In genomic region chr11:114877145-114877544, GRCm38 (mm10) we compare ENCODE assay signal across 9 mouse cellular contexts. TPM values are rescaled to one million over a fixed set of nuclear protein-coding genes. Genes with fewer than 3 reads are reported as not detected.
A peak's percentile ranks its signal among the peaks of the same experiment; 100 is the strongest.
DNase-seq lines count a peak whose midpoint lies in the region; ATAC-seq and TF ChIP-seq lines count a peak whose summit lies in the region.
"Had no signal": no experiment of that assay in that cellular context is flagged by ENCODE, and none has a peak within 500 bp of the region (broad histone marks: within the 10 kb centered on the region; RNA-seq: fewer than 3 reads in every experiment).

No protein-coding gene starts in this region.

- TF ChIP-seq EP300 in heart, adult 2 months (IDR thresholded peaks at IDR 0.05; ENCODE audit: insufficient read depth, low read depth, low read length) = no peak

- ATAC-seq in heart, embryonic 12.5 days (ENCODE audit: insufficient number of reproducible peaks, low FRiP score) = no peak

- peaks cover 3% of the 10 kb centered on the region for H3K4me1 ChIP-seq in heart, adult 2 months (ENCODE audit: control insufficient read depth, insufficient read depth, low read length)
- peaks cover 30% of the 10 kb centered on the region for H3K4me1 ChIP-seq in heart, embryonic 12.5 days (replicated peaks)

- H3K9ac ChIP-seq in heart, adult 2 months (ENCODE audit: low read depth, low read length) = no peak overlapping the region
- no peak overlapping the region for H3K9ac ChIP-seq in heart, embryonic 12.5 days

- H3K4me2 ChIP-seq in heart, embryonic 12.5 days = no peak overlapping the region

- H3K9me3 ChIP-seq in heart, embryonic 12.5 days (replicated peaks) = no peaks in the 10 kb centered on the region

- H3K27ac ChIP-seq in heart, adult 2 months = no peak overlapping the region; the same call in 1 of the 2 replicates
- no peak overlapping the region for H3K27ac ChIP-seq in heart, embryonic 12.5 days (ENCODE audit: poor library complexity, severe bottlenecking)
- H3K27ac ChIP-seq in gastrocnemius, adult 2 months = peak overlapping the region; percentile 54; the same call in 1 of the 2 replicates

- peak; percentile 75 for TF ChIP-seq CTCF in heart, adult 2 months (IDR thresholded peaks at IDR 0.05)
- peak; percentile 26 for TF ChIP-seq CTCF in C2C12 (IDR thresholded peaks at IDR 0.05; ENCODE audit: control insufficient read depth, insufficient read depth, insufficient read length)
- peak; percentile 74 for TF ChIP-seq CTCF in gastrocnemius, adult 2 months (IDR thresholded peaks at IDR 0.05)

- no peak overlapping the region for H3K4me3 ChIP-seq in heart, adult 2 months
- H3K4me3 ChIP-seq in heart, embryonic 12.5 days = no peak overlapping the region
- H3K4me3 ChIP-seq in C2C12 (ENCODE audit: insufficient read depth, poor library complexity, severe bottlenecking) = no peak overlapping the region
- H3K4me3 ChIP-seq in gastrocnemius, adult 2 months = no peak overlapping the region

- no peaks in the 10 kb centered on the region for H3K36me3 ChIP-seq in heart, adult 2 months (ENCODE audit: control insufficient read depth, insufficient read depth, low read length)
- no peaks in the 10 kb centered on the region for H3K36me3 ChIP-seq in heart, embryonic 12.5 days
- H3K36me3 ChIP-seq in C2C12 (ENCODE audit: control insufficient read depth, insufficient read depth) = no peaks in the 10 kb centered on the region

- intact Hi-C loops in heart, adult 2 months (cut with DNase I) = loop anchor here (1.0 kb wide), 1 partner anchor 65 kb away; no protein-coding TSS in a partner anchor
- intact Hi-C loops in gastrocnemius, adult 2 months (cut with DNase I) = loop anchor here (1.0 to 5.0 kb wide), 2 partner anchors 35 to 65 kb away; no protein-coding TSS in a partner anchor

- WGBS in heart, adult 2 months = 18% methylated on average over 3 of the region's 3 CpGs
- 40% methylated on average over 3 of the region's 3 CpGs for WGBS in heart, embryonic 12.5 days

- peak; percentile 51 to 53 for DNase-seq in heart, adult 2 months
- DNase-seq in brain, adult 2 months (ENCODE audit: low read depth, low spot score) = peak; percentile 84
- peak; percentile 67 for DNase-seq in gastrocnemius, adult 2 months
- DNase-seq in layer of hippocampus, adult 8-10 months (ENCODE audit: low spot score in 2 of 2) = peak; percentile 33 to 56
- DNase-seq in lung, postnatal 25 days (ENCODE audit: low spot score) = peak; percentile 65
- DNase-seq in thymus, postnatal 36 days = peak; percentile 22 to 33

- peak overlapping the region; percentile 18 for H3ac ChIP-seq in C2C12 (ENCODE audit: control insufficient read depth, insufficient read length, low read depth)

- no peaks in the 10 kb centered on the region for H3K79me3 ChIP-seq in C2C12 (ENCODE audit: low read depth)

- no peaks in the 10 kb centered on the region for H3K79me2 ChIP-seq in heart, adult 2 months (replicated peaks; ENCODE audit: control insufficient read depth, insufficient read depth, low read length)
- no peaks in the 10 kb centered on the region for H3K79me2 ChIP-seq in C2C12 (ENCODE audit: control insufficient read depth, insufficient read depth)

- no peak for TF ChIP-seq POLR2A in heart, adult 2 months (IDR thresholded peaks at IDR 0.05; ENCODE audit: insufficient read depth, low read depth, low read length)

- no peaks in the 10 kb centered on the region for H3K27me3 ChIP-seq in heart, adult 2 months (ENCODE audit: control insufficient read depth, insufficient read depth, low read length)
- no peaks in the 10 kb centered on the region for H3K27me3 ChIP-seq in heart, embryonic 12.5 days (replicated peaks)
- H3K27me3 ChIP-seq in C2C12 (ENCODE audit: control insufficient read depth, insufficient read depth, insufficient read length) = no peaks in the 10 kb centered on the region

TF ChIP-seq in C2C12, 6 proteins besides CTCF, POLR2A, EP300 and RAD21:
- no peak for TF ChIP-seq USF1 (IDR thresholded peaks at IDR 0.05; ENCODE audit: low read depth)
- TF ChIP-seq MAX (IDR thresholded peaks at IDR 0.05) = no peak
- no peak for TF ChIP-seq FOSL1 (IDR thresholded peaks at IDR 0.05; ENCODE audit: insufficient read depth, low read length, poor library complexity, severe bottlenecking)
- no peak for TF ChIP-seq MYOD1 (IDR thresholded peaks at IDR 0.05; ENCODE audit: control insufficient read depth, insufficient read length, low read depth)
- TF ChIP-seq CEBPB (IDR thresholded peaks at IDR 0.05; ENCODE audit: low read depth) = no peak
- TF ChIP-seq MYOG (IDR thresholded peaks at IDR 0.05; ENCODE audit: control insufficient read depth, extremely low read depth, insufficient read length) = no peak

RNA-seq across cellular contexts. Expression of gene Cd300a, which starts 12.7 kb away (rescaled TPM):
- total RNA-seq in heart, adult 2 months (2021) = under 1 TPM; 0.77 to 0.89 TPM
- polyA plus RNA-seq in heart, adult 2 months (2012; rRNA removed) = 1.1 TPM in 2 replicates
- 0.40 and 0.41 TPM in 2 replicates for polyA plus RNA-seq in heart, embryonic 12.5 days (2016; fragmentation: Nextera tagmentation; extraction: Ambion mirVana)
- 0.02 TPM for polyA plus RNA-seq in C2C12 (2012; fragmentation: generic; extraction: Trizol)
- under 1 TPM; 0.50 to 0.66 TPM for total RNA-seq in gastrocnemius, adult 2 months (2021)
- 1 to 10 TPM in 2 of 4 experiments, under 1 TPM in 2; 0.39 to 1.3 (median 0.80) TPM for total RNA-seq in layer of hippocampus, adult 8-10 months (2022)

RNA-seq across cellular contexts. Expression of gene Gprc5c, which starts 26.2 kb away (rescaled TPM):
- total RNA-seq in heart, adult 2 months (2021) = 1 to 10 TPM; 6.3 to 7.9 TPM
- polyA plus RNA-seq in heart, adult 2 months (2012; rRNA removed) = 11.6 and 11.9 TPM in 2 replicates
- polyA plus RNA-seq in heart, embryonic 12.5 days (2016; fragmentation: Nextera tagmentation; extraction: Ambion mirVana) = 26.6 and 26.7 TPM in 2 replicates
- polyA plus RNA-seq in C2C12 (2012; fragmentation: generic; extraction: Trizol) = 0.75 TPM
- total RNA-seq in gastrocnemius, adult 2 months (2021) = 10 to 100 TPM; 45.4 to 82.1 TPM
- 1 to 10 TPM; 4.3 to 7.2 (median 4.8) TPM for total RNA-seq in layer of hippocampus, adult 8-10 months (2022)

RNA-seq across cellular contexts. Expression of gene Cd300lb, which starts 57.0 kb away (rescaled TPM):
- total RNA-seq in heart, adult 2 months (2021) = under 1 TPM; 0.70 to 0.75 TPM
- 0.61 and 0.70 TPM in 2 replicates for polyA plus RNA-seq in heart, adult 2 months (2012; rRNA removed)
- 0.89 and 0.98 TPM in 2 replicates for polyA plus RNA-seq in heart, embryonic 12.5 days (2016; fragmentation: Nextera tagmentation; extraction: Ambion mirVana)
- polyA plus RNA-seq in C2C12 (2012; fragmentation: generic; extraction: Trizol) = 0.76 TPM
- under 1 TPM; 0.15 to 0.42 TPM for total RNA-seq in gastrocnemius, adult 2 months (2021)
- under 1 TPM in 2 of 4 experiments, not detected in 2; 0.25 to 0.48 TPM for total RNA-seq in layer of hippocampus, adult 8-10 months (2022)
- total RNA-seq: layer of hippocampus, adult 18-20 months had no signal

Comparison
In these comparisons a context has a peak if more than half of its experiments do, and no peak if none do; other contexts are left out.
1. DNase-seq: peak in every context shown above with its lines; median percentile 84 in brain, adult 2 months; 67 in gastrocnemius, adult 2 months; 65 in lung, postnatal 25 days; 52 in heart, adult 2 months; 44 in layer of hippocampus, adult 8-10 months; 28 in thymus, postnatal 36 days.
2. RNA of gene Gprc5c, which starts 26.2 kb away (total RNA-seq): 45.4 to 82.1 TPM in gastrocnemius, adult 2 months; 6.3 to 7.9 TPM in heart, adult 2 months and 4.3 to 7.2 TPM in layer of hippocampus, adult 8-10 months; every median in the first group is over 4 times any median in the second.
3. Peak in every context shown above with its lines, with median percentiles within 50 percentile points of each other: CTCF ChIP-seq.